10 mouse cellular contexts compared by ENCODE assay signal in genomic region chr3:34532451-34532850, GRCm38 (mm10).
DNase-seq lines count a peak whose midpoint lies in the region; ATAC-seq and TF ChIP-seq lines count a peak whose summit lies in the region.
"Had no signal": no experiment of that assay in that cellular context is flagged by ENCODE, and none has a peak within 500 bp of the region (broad histone marks: within the 10 kb centered on the region; RNA-seq: fewer than 3 reads in every experiment).

No protein-coding gene starts in this region.

- no peaks in the 10 kb centered on the region for H3K27me3 ChIP-seq in forebrain, embryonic 11.5 days (ENCODE audit: control insufficient read depth, insufficient read depth, low read length)
- H3K27me3 ChIP-seq in hindbrain, embryonic 14.5 days (ENCODE audit: control insufficient read depth, insufficient read depth, low read length), result no peaks in the 10 kb centered on the region
- H3K27me3 ChIP-seq in midbrain, postnatal 0 days (ENCODE audit: insufficient read depth, low read length), result no peaks in the 10 kb centered on the region

- H3K9me3 ChIP-seq in forebrain, embryonic 11.5 days (ENCODE audit: control insufficient read depth, low read length), result no peaks in the 10 kb centered on the region; the same call in 1 of the 2 replicates
- H3K9me3 ChIP-seq in hindbrain, embryonic 14.5 days (ENCODE audit: control insufficient read depth, low read length), result peaks cover 2% of the 10 kb centered on the region
- H3K9me3 ChIP-seq in midbrain, postnatal 0 days (ENCODE audit: low read length), result peaks cover under 1% of the 10 kb centered on the region; the same call in 1 of the 2 replicates

- H3K4me1 ChIP-seq in forebrain, embryonic 11.5 days (replicated peaks; ENCODE audit: control insufficient read depth, insufficient read depth, low read length), result 0 out of 2 replicates have a peak, but pooled peaks cover 4% of the 10 kb centered on the region
- H3K4me1 ChIP-seq in hindbrain, embryonic 14.5 days (replicated peaks; ENCODE audit: control insufficient read depth, insufficient read depth, low read length), result peaks cover 13% of the 10 kb centered on the region
- H3K4me1 ChIP-seq in midbrain, postnatal 0 days (ENCODE audit: insufficient read depth, low read length), result no peaks in the 10 kb centered on the region

- no peak overlapping the region for H3K4me2 ChIP-seq in forebrain, embryonic 11.5 days (ENCODE audit: low read depth, low read length, severe bottlenecking)
- H3K4me2 ChIP-seq in hindbrain, embryonic 14.5 days (replicated peaks), result no peak overlapping the region
- no peak overlapping the region for H3K4me2 ChIP-seq in midbrain, postnatal 0 days (ENCODE audit: low read depth, low read length, poor library complexity, severe bottlenecking)

- TF ChIP-seq CTCF in left cerebral cortex, adult 2 months (IDR thresholded peaks at IDR 0.05), result no peak
- no peak for TF ChIP-seq CTCF in midbrain, postnatal 0 days (IDR thresholded peaks at IDR 0.05)

- no peak overlapping the region for H3K4me3 ChIP-seq in left cerebral cortex, adult 2 months
- no peak overlapping the region for H3K4me3 ChIP-seq in forebrain, embryonic 11.5 days (ENCODE audit: low read depth, low read length)
- H3K4me3 ChIP-seq in hindbrain, embryonic 14.5 days (replicated peaks; ENCODE audit: low read length), result no peak overlapping the region
- no peak overlapping the region for H3K4me3 ChIP-seq in midbrain, postnatal 0 days (ENCODE audit: low read depth, low read length)
- H3K4me3 ChIP-seq: myocyte had no signal

- no peak for DNase-seq in left cerebral cortex, adult 2 months (ENCODE audit: extremely low spot score in 1 of 2, low spot score in 2 of 2)
- no peak for DNase-seq in left cerebral cortex, adult 18-20 months (ENCODE audit: low spot score in 2 of 2)
- DNase-seq in forebrain, embryonic 11.5 days (ENCODE audit: low spot score), result no peak
- no peak for DNase-seq in hindbrain, embryonic 14.5 days (ENCODE audit: low spot score)
- DNase-seq in midbrain, postnatal 0 days (ENCODE audit: low spot score), result peak; percentile 49
- no peak for DNase-seq in T-cell, adult 2 months (ENCODE audit: low spot score)
- DNase-seq in embryo, embryonic 9.5 days (ENCODE audit: extremely low spot score), result no peak
- DNase-seq: thymus, postnatal 14 days had no signal

- H3K9ac ChIP-seq in forebrain, embryonic 11.5 days (ENCODE audit: low read length), result 0 out of 2 replicates have a peak overlapping the region, but pooled peaks have one; percentile 4
- H3K9ac ChIP-seq in hindbrain, embryonic 14.5 days, result no peak overlapping the region
- H3K9ac ChIP-seq in midbrain, postnatal 0 days (replicated peaks; ENCODE audit: low read length, poor library complexity, severe bottlenecking), result no peak overlapping the region

- H3K27ac ChIP-seq in left cerebral cortex, adult 2 months, result peak overlapping the region; percentile 47; the same call in 1 of the 2 replicates
- H3K27ac ChIP-seq in forebrain, embryonic 11.5 days (ENCODE audit: low read depth, low read length), result no peak overlapping the region
- H3K27ac ChIP-seq in hindbrain, embryonic 14.5 days, result no peak overlapping the region
- H3K27ac ChIP-seq in midbrain, postnatal 0 days (ENCODE audit: low read depth, low read length), result no peak overlapping the region

- peak; percentile 64; the same call in 1 of the 2 replicates for ATAC-seq in forebrain, embryonic 11.5 days (replicated peaks; ENCODE audit: low FRiP score)
- ATAC-seq in hindbrain, embryonic 14.5 days (ENCODE audit: low FRiP score), result 0 out of 2 replicates have a peak, but pooled peaks have one; percentile 62
- peak; percentile 62; the same call in 1 of the 2 replicates for ATAC-seq in midbrain, postnatal 0 days (ENCODE audit: low FRiP score)
- ATAC-seq: inflammation-experienced regulatory T-cells, adult 6 months had no signal

- WGBS in forebrain, embryonic 11.5 days, result 35% methylated on average over 3 of the region's 3 CpGs
- WGBS in hindbrain, embryonic 14.5 days, result 50% methylated on average over 3 of the region's 3 CpGs
- 36% methylated on average over 3 of the region's 3 CpGs for WGBS in midbrain, postnatal 0 days

- intact Hi-C loops in left cerebral cortex, adult 2 months (cut with DNase I), result no loop called here

- no peaks in the 10 kb centered on the region for H3K36me3 ChIP-seq in forebrain, embryonic 11.5 days (ENCODE audit: control insufficient read depth, insufficient read depth, low read length)
- no peaks in the 10 kb centered on the region for H3K36me3 ChIP-seq in hindbrain, embryonic 14.5 days (replicated peaks; ENCODE audit: control insufficient read depth, insufficient read depth)
- H3K36me3 ChIP-seq in midbrain, postnatal 0 days (ENCODE audit: insufficient read depth, low read length), result no peaks in the 10 kb centered on the region
